Mouse (Mus musculus): ENCODE measurements around the gene Iqgap3. TPM values are rescaled to one million over a fixed set of nuclear protein-coding genes. Genes with fewer than 3 reads are reported as not detected.

The Iqgap3 gene
- polyA plus RNA-seq, 1 experiment from 2014 or later = 25.2 TPM

GRCm38 (mm10) chr3:88146376-88147112 lies 64.8 kb downstream of the Iqgap3 start:
- no peaks in the 10 kb centered on the region for H3K9me3 ChIP-seq
- 29% methylated on average over 5 of the region's 5 CpGs for WGBS
- no peaks in the 10 kb centered on the region for H3K27me3 ChIP-seq
- 0 out of 2 replicates have a peak overlapping the region, but pooled peaks have one; percentile 8 for H3K27ac ChIP-seq
- no peaks in the 10 kb centered on the region for H3K36me3 ChIP-seq
- no peak for ATAC-seq (ENCODE audit: borderline replicate concordance, extremely low read depth, low FRiP score, low TSS enrichment)
- peaks cover 73% of the 10 kb centered on the region for H3K4me1 ChIP-seq
- H3K4me3 ChIP-seq = no peak overlapping the region
- no peak overlapping the region for H3K9ac ChIP-seq
- peak overlapping the region; percentile 5; the same call in 1 of the 2 replicates for H3K4me2 ChIP-seq

DNA sequence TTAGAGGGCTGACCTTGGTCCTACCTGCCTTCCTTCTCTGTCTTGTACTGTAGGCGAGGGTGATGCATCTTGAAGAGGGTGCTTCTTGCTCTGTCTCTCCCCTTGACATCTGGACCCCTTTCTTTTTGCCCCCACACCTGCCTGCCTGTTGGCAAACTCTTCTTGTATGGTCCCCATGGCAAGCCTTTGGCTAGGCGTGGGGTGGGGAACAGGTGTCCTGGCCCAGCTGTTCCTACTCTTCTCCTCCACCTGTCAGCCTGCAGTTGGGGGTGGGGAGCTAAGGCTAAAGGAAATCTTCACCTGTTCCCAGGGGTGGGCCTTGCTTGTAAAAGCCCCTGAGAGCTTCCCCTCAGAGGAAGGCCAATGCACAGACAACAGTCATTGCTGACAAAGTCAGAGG lies 65.7 kb downstream of the Iqgap3 start:
- Histone ChIP-seq H3K27ac (no peak overlapping the region), H3K4me3 (no peak overlapping the region), H3K27me3 (no peaks in the 10 kb centered on the region), H3K4me2 (no peak overlapping the region), H3K36me3 (no peaks in the 10 kb centered on the region), H3K4me1 (peaks cover 73% of the 10 kb centered on the region), H3K9ac (no peak overlapping the region), H3K9me3 (no peaks in the 10 kb centered on the region)
- WGBS = 50% methylated on average over 2 of the region's 2 CpGs
- no peak for ATAC-seq (ENCODE audit: borderline replicate concordance, extremely low read depth, low FRiP score, low TSS enrichment)

DNA sequence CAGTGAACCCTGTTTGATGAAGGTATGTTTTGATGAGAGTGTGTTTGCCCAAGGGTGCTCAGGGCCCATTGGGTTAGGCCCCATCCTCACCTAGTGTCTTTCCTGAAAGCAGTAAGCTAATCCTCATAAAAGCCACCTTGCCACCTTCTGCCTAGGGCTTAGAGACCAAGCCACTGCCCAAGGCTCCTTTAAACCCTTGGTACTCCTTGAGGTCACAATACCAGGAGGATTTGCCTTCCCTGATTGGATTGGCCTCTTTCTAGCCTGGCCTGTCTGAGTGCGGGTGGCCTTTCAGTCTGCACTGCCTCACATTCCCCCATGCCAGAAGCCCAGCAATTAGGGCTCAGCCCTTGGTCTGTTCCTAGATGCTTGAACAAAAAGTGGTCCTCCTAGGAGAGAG lies 66.1 kb downstream of the Iqgap3 start:
- H3K36me3 ChIP-seq = no peaks in the 10 kb centered on the region
- no peaks in the 10 kb centered on the region for H3K27me3 ChIP-seq
- 82% methylated on average over 1 of the region's 1 CpGs for WGBS
- no peak overlapping the region for H3K4me3 ChIP-seq
- no peak overlapping the region for H3K27ac ChIP-seq
- H3K4me1 ChIP-seq = peaks cover 73% of the 10 kb centered on the region
- H3K9me3 ChIP-seq = no peaks in the 10 kb centered on the region
- ATAC-seq (ENCODE audit: borderline replicate concordance, extremely low read depth, low FRiP score, low TSS enrichment) = no peak
- no peak overlapping the region for H3K9ac ChIP-seq
- no peak overlapping the region for H3K4me2 ChIP-seq

- Histone ChIP-seq H3K27me3 (no peaks in the 10 kb centered on the region), H3K9ac (no peak overlapping the region), H3K4me2 (no peak overlapping the region), H3K36me3 (no peaks in the 10 kb centered on the region), H3K27ac (no peak overlapping the region), H3K4me3 (no peak overlapping the region), H3K9me3 (no peaks in the 10 kb centered on the region), H3K4me1 (peaks cover 76% of the 10 kb centered on the region)
- 88% methylated on average over 5 of the region's 5 CpGs for WGBS
- no peak for ATAC-seq (ENCODE audit: borderline replicate concordance, extremely low read depth, low FRiP score, low TSS enrichment)
Measured at GRCm38 (mm10) chr3:88148354-88148753, 66.6 kb downstream of the Iqgap3 start.

GRCm38 (mm10) chr3:88148776-88149509 lies 67.2 kb downstream of the Iqgap3 start:
- Histone ChIP-seq H3K9me3 (no peaks in the 10 kb centered on the region), H3K36me3 (no peaks in the 10 kb centered on the region), H3K4me2 (peak overlapping the region; percentile 41; the same call in 1 of the 2 replicates), H3K9ac (no peak overlapping the region), H3K4me1 (peaks cover 70% of the 10 kb centered on the region), H3K27me3 (no peaks in the 10 kb centered on the region), H3K4me3 (no peak overlapping the region), H3K27ac (0 out of 2 replicates have a peak overlapping the region, but pooled peaks have one; percentile 73)
- no peak for ATAC-seq (ENCODE audit: borderline replicate concordance, extremely low read depth, low FRiP score, low TSS enrichment)
- WGBS = 49% methylated on average over 4 of the region's 4 CpGs

- Histone ChIP-seq H3K36me3 (no peaks in the 10 kb centered on the region), H3K27ac (peak overlapping the region; percentile 73; the same call in 1 of the 2 replicates), H3K4me2 (peak overlapping the region; percentile 41), H3K9ac (0 out of 2 replicates have a peak overlapping the region, but pooled peaks have one; percentile 8), H3K9me3 (no peaks in the 10 kb centered on the region), H3K27me3 (no peaks in the 10 kb centered on the region), H3K4me1 (peaks cover 64% of the 10 kb centered on the region), H3K4me3 (no peak overlapping the region)
- ATAC-seq (ENCODE audit: borderline replicate concordance, extremely low read depth, low FRiP score, low TSS enrichment) = no peak
- WGBS = 26% methylated on average over 6 of the region's 6 CpGs
Measured at GRCm38 (mm10) chr3:88149510-88149974, 67.8 kb downstream of the Iqgap3 start.

DNA sequence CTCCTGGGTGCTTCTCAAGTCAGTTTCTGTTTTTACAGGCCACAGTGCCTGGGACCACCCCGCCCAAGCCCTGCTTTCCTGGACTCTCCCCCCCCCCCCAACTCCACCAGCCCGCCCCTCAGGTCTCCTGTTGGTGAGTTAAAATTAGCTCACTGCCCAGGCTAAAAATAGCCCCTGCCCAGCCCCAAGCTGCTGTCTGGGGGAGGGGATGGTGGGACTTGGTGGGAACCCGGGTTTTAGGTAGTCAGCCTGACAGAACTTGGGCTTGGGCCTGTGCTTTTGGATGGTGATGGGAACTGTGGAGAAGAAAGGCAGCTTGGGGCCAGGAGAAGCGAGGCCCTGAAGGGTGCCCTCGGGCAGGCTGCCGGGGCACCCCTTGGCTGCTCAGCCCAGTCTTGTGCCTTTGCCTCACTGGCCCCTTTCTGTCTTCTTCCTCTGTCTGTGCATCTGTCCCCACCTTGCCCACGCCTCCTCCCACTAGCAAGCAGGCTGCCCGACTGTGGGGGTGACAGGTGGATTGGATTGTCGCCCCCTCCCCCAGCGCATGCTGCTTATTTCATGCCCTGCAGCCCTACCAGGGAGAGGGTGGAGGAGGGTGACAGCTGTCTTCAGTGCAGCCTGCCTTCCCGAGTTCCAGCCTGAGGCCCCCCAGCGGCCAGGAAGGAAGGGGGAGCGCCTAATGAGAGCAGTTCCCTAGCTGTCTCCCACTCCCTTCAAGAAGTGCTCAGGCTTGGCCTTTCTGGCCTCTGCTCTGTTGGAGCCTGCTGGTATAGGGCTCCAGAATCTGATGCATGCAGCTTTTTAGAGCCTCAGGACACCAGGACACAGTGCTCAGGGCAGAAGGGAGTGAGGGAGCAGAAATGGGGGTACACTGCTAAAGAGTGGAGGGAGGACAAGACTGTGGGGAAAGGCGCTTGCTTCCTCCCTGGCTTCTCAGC lies 68.6 kb downstream of the Iqgap3 start:
- Histone ChIP-seq H3K4me2 (peak overlapping the region; percentile 41), H3K9ac (0 out of 2 replicates have a peak overlapping the region, but pooled peaks have one; percentile 8), H3K4me3 (no peak overlapping the region), H3K27ac (peak overlapping the region; percentile 73), H3K27me3 (no peaks in the 10 kb centered on the region), H3K9me3 (no peaks in the 10 kb centered on the region), H3K36me3 (0 out of 2 replicates have a peak, but pooled peaks cover under 1% of the 10 kb centered on the region), H3K4me1 (peaks cover 56% of the 10 kb centered on the region)
- ATAC-seq (ENCODE audit: borderline replicate concordance, extremely low read depth, low FRiP score, low TSS enrichment) = peak; percentile 17; the same call in 1 of the 2 replicates
- WGBS = 24% methylated on average over 14 of the region's 14 CpGs

DNA sequence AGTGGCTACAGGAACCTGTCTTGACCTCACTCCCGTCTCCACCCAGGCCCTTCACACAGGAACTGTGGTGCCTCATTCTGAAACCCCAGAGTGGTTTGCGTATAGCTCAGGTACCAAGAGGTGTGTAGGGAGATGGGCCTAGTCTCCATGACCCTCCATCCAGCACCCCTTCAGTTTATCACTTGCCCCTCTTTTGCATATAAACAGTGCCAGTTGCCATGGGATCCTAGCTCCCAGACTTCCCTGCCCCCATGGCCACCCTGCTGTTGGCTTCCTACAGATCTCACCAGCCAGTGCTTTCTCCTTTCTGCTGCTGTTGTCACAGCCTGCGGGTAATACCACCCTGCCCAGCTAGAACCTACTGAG lies 69.2 kb downstream of the Iqgap3 start:
- no peaks in the 10 kb centered on the region for H3K27me3 ChIP-seq
- WGBS = 58% methylated on average over 3 of the region's 3 CpGs
- H3K4me2 ChIP-seq = no peak overlapping the region
- no peak overlapping the region for H3K9ac ChIP-seq
- peaks cover 50% of the 10 kb centered on the region for H3K4me1 ChIP-seq
- no peaks in the 10 kb centered on the region for H3K9me3 ChIP-seq
- H3K4me3 ChIP-seq = no peak overlapping the region
- no peak for ATAC-seq (ENCODE audit: borderline replicate concordance, extremely low read depth, low FRiP score, low TSS enrichment)
- H3K36me3 ChIP-seq = peaks cover 4% of the 10 kb centered on the region; the same call in 1 of the 2 replicates
- no peak overlapping the region for H3K27ac ChIP-seq

DNA sequence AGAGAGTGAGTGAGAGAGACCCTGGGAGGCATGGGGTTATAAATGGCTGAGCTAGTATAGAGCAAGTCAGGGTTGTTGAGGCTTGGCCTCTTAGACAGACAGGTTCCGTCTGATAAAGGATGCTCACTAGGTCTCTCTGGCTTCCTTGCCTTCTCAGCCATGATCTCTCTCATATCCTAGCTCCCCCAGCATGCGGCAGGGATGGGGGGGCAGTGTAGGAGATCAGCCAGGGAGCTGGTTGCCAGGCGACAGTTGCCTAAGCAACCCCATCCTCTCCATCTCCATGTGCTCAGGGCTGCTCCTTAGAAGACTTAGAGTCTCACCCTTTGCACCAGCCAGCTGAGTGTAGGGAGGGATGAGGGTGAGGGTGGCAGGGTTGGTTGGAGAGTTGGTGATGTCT lies 70.3 kb downstream of the Iqgap3 start:
- Histone ChIP-seq H3K27ac (no peak overlapping the region), H3K4me2 (no peak overlapping the region), H3K4me3 (no peak overlapping the region), H3K4me1 (peaks cover 39% of the 10 kb centered on the region), H3K27me3 (no peaks in the 10 kb centered on the region), H3K9ac (no peak overlapping the region), H3K9me3 (no peaks in the 10 kb centered on the region), H3K36me3 (peaks cover 15% of the 10 kb centered on the region)
- 86% methylated on average over 3 of the region's 3 CpGs for WGBS
- ATAC-seq (ENCODE audit: borderline replicate concordance, extremely low read depth, low FRiP score, low TSS enrichment) = no peak

- H3K4me3 ChIP-seq = no peak overlapping the region
- 79% methylated on average over 3 of the region's 3 CpGs for WGBS
- peaks cover 22% of the 10 kb centered on the region for H3K36me3 ChIP-seq
- no peak overlapping the region for H3K4me2 ChIP-seq
- no peaks in the 10 kb centered on the region for H3K9me3 ChIP-seq
- no peak for ATAC-seq (ENCODE audit: borderline replicate concordance, extremely low read depth, low FRiP score, low TSS enrichment)
- no peak overlapping the region for H3K9ac ChIP-seq
- no peaks in the 10 kb centered on the region for H3K27me3 ChIP-seq
- no peak overlapping the region for H3K27ac ChIP-seq
- H3K4me1 ChIP-seq = peaks cover 29% of the 10 kb centered on the region
Measured at GRCm38 (mm10) chr3:88153290-88154011, 71.7 kb downstream of the Iqgap3 start.

- H3K27ac ChIP-seq = no peak overlapping the region
- no peak overlapping the region for H3K4me2 ChIP-seq
- peaks cover 29% of the 10 kb centered on the region for H3K36me3 ChIP-seq
- no peak overlapping the region for H3K4me3 ChIP-seq
- H3K9me3 ChIP-seq = no peaks in the 10 kb centered on the region
- H3K4me1 ChIP-seq = peaks cover 21% of the 10 kb centered on the region
- ATAC-seq (ENCODE audit: borderline replicate concordance, extremely low read depth, low FRiP score, low TSS enrichment) = no peak
- 81% methylated on average over 2 of the region's 2 CpGs for whole genome bisulfite sequencing
- no peaks in the 10 kb centered on the region for H3K27me3 ChIP-seq
- no peak overlapping the region for H3K9ac ChIP-seq
Measured at GRCm38 (mm10) chr3:88154236-88154635, 72.5 kb downstream of the Iqgap3 start.

All from lung, embryonic 15.5 days (tissue).